Mouse (Mus musculus) hindbrain, embryonic 14.5 days (tissue): ENCODE measurements around the gene Hdhd5. TPM values are rescaled to one million over a fixed set of nuclear protein-coding genes. Genes with fewer than 3 reads are reported as not detected.

ENCODE experiments used
- ATAC-seq: fragments of 200-750 bp; cut with Nextera tagmentation; 2 replicates; pipeline ENCODE4 v1.8.0; 2017; ENCODE audit warnings: moderate number of reproducible peaks, mild to moderate bottlenecking, moderate TSS enrichment, moderate library complexity; ENCODE audit not compliant: low FRiP score
- DNase-seq: peaks from one replicate; pipeline ENCODE4 v3.0.0-alpha.2; 2015; ENCODE audit warnings: low spot score
- H3K27ac ChIP-seq: fragments of 300-500 bp; sonication (generic); 2 replicates; pipeline ENCODE4 v1.5.1; 2014; ENCODE audit warnings: mild to moderate bottlenecking, moderate library complexity
- H3K27me3 ChIP-seq: fragments of 300-500 bp; sonication (generic); 2 replicates; pipeline ENCODE4 v1.6.1; 2014; ENCODE audit warnings: mild to moderate bottlenecking, low read length, mixed read lengths; ENCODE audit not compliant: control insufficient read depth, insufficient read depth
- H3K36me3 ChIP-seq: fragments of 300-500 bp; sonication (generic); replicated peaks from 2 replicates; pipeline ENCODE4 v1.6.1; 2014; ENCODE audit not compliant: control insufficient read depth, insufficient read depth
- H3K4me1 ChIP-seq: fragments of 300-500 bp; sonication (generic); replicated peaks from 2 replicates; pipeline ENCODE4 v1.6.1; 2014; ENCODE audit warnings: antibody characterized with exemption, low read length, mixed read lengths; ENCODE audit not compliant: control insufficient read depth, insufficient read depth
- H3K4me2 ChIP-seq: fragments of 300-500 bp; sonication (generic); replicated peaks from 2 replicates; pipeline ENCODE4 v1.6.1; 2014; ENCODE audit warnings: mild to moderate bottlenecking, moderate library complexity
- H3K4me3 ChIP-seq: fragments of 300-500 bp; sonication (generic); replicated peaks from 2 replicates; pipeline ENCODE4 v1.5.1; 2014; ENCODE audit warnings: mild to moderate bottlenecking, low read length
- H3K9ac ChIP-seq: fragments of 300-500 bp; sonication (generic); 2 replicates; pipeline ENCODE4 v1.6.1; 2014
- H3K9me3 ChIP-seq: fragments of 300-500 bp; sonication (generic); 2 replicates; pipeline ENCODE4 v1.6.1; 2016; ENCODE audit warnings: low read length; ENCODE audit not compliant: control insufficient read depth
- WGBS: fragments of 180-500 bp; shearing (Covaris S2); extraction: QIAGEN DNeasy Blood & Tissue Kit; methylation state at CpG from one replicate; pipeline ENCODE4 v1.1.7; 2014; 5-methylcytosine and 5-hydroxymethylcytosine counted together
- polyA plus RNA-seq: library from polyadenylated mRNA; unstranded; fragments of >200 nt; fragmentation: Nextera tagmentation; extraction: Ambion mirVana; gene quantifications from 2 replicates; pipeline ENCODE4 v1.2.1, GENCODE M21; 2014

The Hdhd5 gene
- polyA plus RNA-seq, 1 experiment from 2014 or later: 13.4 TPM

DNA sequence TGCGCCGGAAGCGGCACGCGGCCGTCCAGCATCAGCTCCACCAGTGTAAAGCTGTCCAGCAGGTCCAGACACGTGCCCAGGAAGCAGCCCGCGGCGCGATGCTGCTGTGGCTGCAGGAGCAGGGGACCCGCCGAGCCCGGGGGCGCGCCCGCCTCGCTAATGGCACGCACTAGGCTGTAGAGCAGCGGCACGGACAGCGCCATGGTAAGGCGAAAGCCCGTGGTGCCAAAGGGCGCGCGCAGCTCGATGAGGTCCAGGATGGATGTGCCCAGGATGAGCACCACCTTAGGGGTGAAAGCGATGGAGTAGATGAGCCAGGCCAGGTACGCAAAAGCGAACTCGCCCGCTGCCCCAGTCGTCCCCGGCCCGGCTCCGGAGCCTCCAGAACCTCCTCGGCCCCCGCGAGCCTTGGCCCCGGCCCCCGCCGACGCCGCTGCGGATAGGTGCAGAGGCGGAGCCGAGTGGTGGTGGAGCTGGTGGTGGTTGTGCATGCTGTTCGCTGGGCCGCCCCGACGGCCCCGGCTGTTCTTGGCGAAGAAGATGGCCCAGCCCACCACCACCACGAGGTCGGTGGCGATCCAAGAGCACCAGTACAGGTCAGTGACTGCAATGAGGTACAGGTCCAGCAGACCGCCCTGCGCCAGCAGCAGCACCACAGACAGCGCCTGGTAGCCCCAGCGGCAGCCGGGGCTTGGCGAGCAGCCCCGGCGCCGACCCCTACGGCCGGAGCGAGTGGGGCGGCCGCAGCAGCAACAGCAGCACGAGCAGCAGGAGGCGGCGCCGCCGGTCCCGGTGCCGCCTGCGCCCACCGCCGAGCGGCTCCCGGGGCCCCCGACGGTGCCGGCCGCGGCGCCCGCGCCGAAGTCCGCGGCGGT is 38.4 kb downstream of the Hdhd5 start:
- ATAC-seq (peak; percentile 17), DNase-seq (peak; percentile 29)
- Histone ChIP-seq H3K9me3 (no peaks in the 10 kb centered on the region), H3K4me2 (peak overlapping the region; percentile 70), H3K4me1 (peaks cover 43% of the 10 kb centered on the region), H3K27ac (peak overlapping the region; percentile 96), H3K36me3 (no peaks in the 10 kb centered on the region), H3K9ac (peak overlapping the region; percentile 85), H3K4me3 (peak overlapping the region; percentile 81), H3K27me3 (no peaks in the 10 kb centered on the region)
- under 1% methylated on average over 90 of the region's 95 CpGs for WGBS

DNA sequence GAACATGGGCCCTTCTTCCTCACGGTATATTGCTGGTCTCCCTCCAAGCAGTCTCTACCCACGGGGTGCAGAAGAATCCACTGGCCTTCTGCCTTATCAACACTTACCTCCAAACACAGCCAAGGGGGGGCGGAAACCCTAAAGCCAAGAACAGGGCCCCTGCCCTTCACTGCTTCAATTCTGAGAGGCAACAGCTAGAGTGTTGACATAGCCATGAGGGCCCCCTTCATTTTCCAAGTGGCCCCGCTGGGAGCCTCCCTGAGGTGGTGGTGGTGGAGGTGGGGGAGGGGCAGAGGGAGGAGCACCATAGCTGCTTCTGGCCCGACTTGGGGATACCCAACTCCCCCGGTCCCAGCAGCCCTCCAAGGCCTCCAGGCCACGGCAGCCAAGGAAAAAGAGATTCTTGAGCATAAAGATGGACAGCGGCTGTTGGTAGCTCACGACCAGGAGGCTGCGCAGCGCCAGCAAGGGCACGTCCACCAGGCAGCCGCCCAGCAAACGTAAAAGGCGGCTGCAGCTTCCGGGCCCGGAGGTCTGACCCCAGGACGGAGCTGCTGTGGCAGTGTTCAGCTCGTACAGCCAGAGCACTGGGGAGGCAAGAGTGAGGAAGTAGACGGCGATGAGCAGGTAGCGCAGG is 39.1 kb downstream of the Hdhd5 start:
- Histone ChIP-seq H3K9me3 (no peaks in the 10 kb centered on the region), H3K4me2 (peak overlapping the region; percentile 70), H3K9ac (peak overlapping the region; percentile 85), H3K27me3 (no peaks in the 10 kb centered on the region), H3K27ac (no peak overlapping the region), H3K36me3 (no peaks in the 10 kb centered on the region), H3K4me1 (peaks cover 43% of the 10 kb centered on the region), H3K4me3 (peak overlapping the region; percentile 81)
- DNase-seq (no peak), ATAC-seq (no peak)
- WGBS: 10% methylated on average over 22 of the region's 22 CpGs

DNA sequence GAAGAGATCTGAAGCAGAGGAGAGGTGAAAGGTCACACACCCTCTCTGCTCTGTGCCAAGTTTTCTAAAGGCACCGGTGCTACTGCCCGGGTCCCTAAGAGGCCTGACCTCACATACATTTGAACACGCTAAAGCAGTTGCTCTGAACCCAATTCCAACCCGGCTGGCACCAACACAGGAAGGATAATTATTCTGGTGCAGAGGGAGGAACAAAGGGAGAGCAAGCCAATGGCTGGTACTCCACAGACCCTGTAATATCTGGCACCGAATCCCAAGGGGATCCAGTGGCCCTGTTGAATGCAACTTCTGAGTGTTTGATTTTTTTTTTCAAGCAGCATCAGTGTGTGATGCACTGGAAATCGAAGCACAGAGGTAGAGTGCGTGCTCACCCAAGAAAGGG is 40.1 kb downstream of the Hdhd5 start:
- H3K4me1 ChIP-seq: peaks cover 36% of the 10 kb centered on the region
- H3K36me3 ChIP-seq: no peaks in the 10 kb centered on the region
- peak overlapping the region; percentile 70 for H3K4me2 ChIP-seq
- no peak for DNase-seq
- H3K9ac ChIP-seq: peak overlapping the region; percentile 85; the same call in 1 of the 2 replicates
- no peak for ATAC-seq
- no peaks in the 10 kb centered on the region for H3K9me3 ChIP-seq
- H3K4me3 ChIP-seq: peak overlapping the region; percentile 81
- no peaks in the 10 kb centered on the region for H3K27me3 ChIP-seq
- H3K27ac ChIP-seq: no peak overlapping the region
- WGBS: 33% methylated on average over 7 of the region's 7 CpGs

DNA sequence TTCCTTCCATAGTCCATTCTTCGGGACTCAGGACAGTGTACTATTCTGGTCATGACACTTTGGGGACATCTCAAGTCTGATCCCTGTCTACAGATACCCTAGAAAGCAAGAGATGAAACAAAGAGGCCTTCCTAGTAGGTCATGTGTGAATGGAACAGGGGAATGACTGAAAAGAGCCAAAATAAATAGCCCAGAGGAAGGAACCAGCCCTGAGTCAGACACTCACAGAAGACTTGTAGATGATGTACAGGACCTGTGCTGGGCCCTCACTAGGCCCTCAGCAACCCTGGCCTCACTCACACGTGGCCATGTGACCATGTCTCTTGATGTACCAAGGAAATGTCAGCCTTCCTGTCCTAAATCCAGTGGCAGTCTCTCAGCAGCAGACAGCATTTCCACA is 41.7 kb downstream of the Hdhd5 start:
- H3K4me3 ChIP-seq: no peak overlapping the region
- no peak for ATAC-seq
- H3K27ac ChIP-seq: no peak overlapping the region
- H3K4me2 ChIP-seq: 0 out of 2 replicates have a peak overlapping the region, but pooled peaks have one; percentile 70
- DNase-seq: no peak
- no peaks in the 10 kb centered on the region for H3K27me3 ChIP-seq
- no peak overlapping the region for H3K9ac ChIP-seq
- H3K36me3 ChIP-seq: no peaks in the 10 kb centered on the region
- H3K9me3 ChIP-seq: no peaks in the 10 kb centered on the region
- H3K4me1 ChIP-seq: peaks cover 36% of the 10 kb centered on the region
- 64% methylated on average over 2 of the region's 2 CpGs for WGBS

DNA sequence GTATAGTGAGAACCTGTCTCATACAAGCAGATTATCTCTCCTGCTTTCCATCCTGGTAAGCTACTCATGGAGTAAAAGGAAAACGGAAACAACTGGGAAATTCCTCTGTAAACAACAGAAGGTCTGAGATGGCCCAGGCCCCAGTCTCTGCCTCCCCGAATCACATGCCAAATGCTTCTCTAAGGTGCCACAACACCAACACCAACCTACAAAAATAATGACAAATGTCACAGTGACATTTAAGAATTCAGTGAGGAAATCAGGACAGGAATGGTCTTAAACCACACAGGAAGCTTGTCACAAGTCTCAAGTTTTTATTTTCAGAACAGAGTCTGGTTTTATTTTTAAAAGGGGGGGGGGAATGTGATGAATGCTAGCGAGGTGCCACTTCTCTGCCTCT is 42.5 kb downstream of the Hdhd5 start:
- H3K27ac ChIP-seq: no peak overlapping the region
- H3K36me3 ChIP-seq: no peaks in the 10 kb centered on the region
- H3K27me3 ChIP-seq: no peaks in the 10 kb centered on the region
- no peak overlapping the region for H3K4me3 ChIP-seq
- DNase-seq: no peak
- WGBS: 87% methylated on average over 3 of the region's 3 CpGs
- no peak overlapping the region for H3K4me2 ChIP-seq
- H3K4me1 ChIP-seq: peaks cover 36% of the 10 kb centered on the region
- no peak overlapping the region for H3K9ac ChIP-seq
- ATAC-seq: no peak
- H3K9me3 ChIP-seq: no peaks in the 10 kb centered on the region

DNA sequence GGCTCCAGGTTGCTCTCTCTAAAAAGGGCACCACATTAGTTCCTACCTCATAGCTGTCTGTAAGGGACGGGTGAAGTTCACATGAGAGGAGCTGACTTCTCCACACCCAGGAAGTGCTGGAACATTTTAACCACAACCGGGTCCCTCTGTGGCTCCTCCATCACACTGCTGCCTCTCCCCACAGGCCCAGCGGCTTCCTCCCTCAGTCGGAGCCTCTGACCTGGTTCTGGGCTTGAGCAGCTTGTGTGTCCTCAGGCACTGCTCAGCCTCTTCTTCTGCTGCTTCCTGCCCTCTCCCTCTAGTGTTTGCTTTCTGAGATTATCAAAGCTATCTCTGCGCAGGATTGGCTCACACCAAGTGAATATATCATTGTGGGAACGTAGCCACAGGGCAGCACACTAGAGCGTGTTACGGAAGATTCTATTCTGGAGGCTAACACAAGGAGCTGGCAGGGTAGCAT is 45.0 kb downstream of the Hdhd5 start:
- Histone ChIP-seq H3K4me3 (no peak overlapping the region), H3K4me2 (no peak overlapping the region)

DNA sequence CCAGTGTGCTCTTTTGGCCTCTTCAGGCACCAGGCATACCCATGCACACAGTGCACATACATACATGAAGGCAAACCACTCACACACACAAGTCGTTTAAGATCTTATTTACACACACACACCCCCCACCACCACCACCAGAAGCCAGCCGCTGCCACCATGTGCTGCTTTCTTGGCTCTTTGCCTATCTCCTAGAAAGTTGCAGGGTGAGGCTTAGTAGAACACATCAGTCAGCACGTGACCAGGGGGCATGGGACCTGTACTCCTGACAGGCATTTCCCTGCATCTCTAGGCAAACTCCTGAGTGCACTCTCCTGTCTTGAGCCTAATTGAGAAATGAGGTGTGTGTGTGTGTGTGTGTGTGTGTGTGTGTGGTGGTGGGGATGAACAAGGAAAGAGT is 46.1 kb downstream of the Hdhd5 start:
- H3K4me1 ChIP-seq: peaks cover 7% of the 10 kb centered on the region
- 82% methylated on average over 3 of the region's 3 CpGs for WGBS
- H3K9me3 ChIP-seq: no peaks in the 10 kb centered on the region
- no peak overlapping the region for H3K4me3 ChIP-seq
- ATAC-seq (no peak), DNase-seq (no peak)
- H3K27me3 ChIP-seq: no peaks in the 10 kb centered on the region
- H3K9ac ChIP-seq: no peak overlapping the region
- no peak overlapping the region for H3K4me2 ChIP-seq
- no peaks in the 10 kb centered on the region for H3K36me3 ChIP-seq
- no peak overlapping the region for H3K27ac ChIP-seq

More for the DNA sequence above, 45.0 kb downstream of the Hdhd5 start:
- Histone ChIP-seq H3K9ac (no peak overlapping the region), H3K36me3 (no peaks in the 10 kb centered on the region), H3K4me1 (peaks cover 18% of the 10 kb centered on the region), H3K9me3 (no peaks in the 10 kb centered on the region), H3K27me3 (no peaks in the 10 kb centered on the region), H3K27ac (no peak overlapping the region)
- ATAC-seq: no peak
- WGBS: 66% methylated on average over 8 of the region's 8 CpGs
- no peak for DNase-seq

DNA sequence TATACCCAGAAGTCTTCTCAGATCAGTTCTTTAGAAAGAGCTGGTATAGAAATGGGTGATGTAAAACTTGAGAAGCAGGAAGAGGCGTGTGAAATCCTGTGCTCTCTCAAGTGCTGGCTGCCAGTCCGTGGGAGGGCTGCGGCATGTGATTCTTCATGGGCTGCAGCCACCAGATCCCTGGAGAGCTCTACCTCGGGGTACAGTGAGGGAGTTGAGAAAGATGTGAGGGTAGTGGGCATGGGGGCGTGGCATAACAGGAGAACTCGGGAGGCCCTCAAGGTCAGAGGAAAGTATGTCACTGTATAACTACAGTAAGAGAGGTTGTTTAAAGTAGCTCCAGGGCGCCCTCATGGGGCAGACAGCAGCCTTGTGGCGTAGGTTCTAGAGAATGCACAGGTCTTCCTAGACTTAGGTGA is 47.9 kb downstream of the Hdhd5 start:
- no peak overlapping the region for H3K9ac ChIP-seq
- H3K36me3 ChIP-seq: 0 out of 2 replicates have a peak, but pooled peaks cover 3% of the 10 kb centered on the region
- H3K4me1 ChIP-seq: no peaks in the 10 kb centered on the region
- H3K4me3 ChIP-seq: no peak overlapping the region
- H3K27ac ChIP-seq: no peak overlapping the region
- 41% methylated on average over 8 of the region's 8 CpGs for WGBS
- ATAC-seq: peak; percentile 26; the same call in 1 of the 2 replicates
- no peaks in the 10 kb centered on the region for H3K27me3 ChIP-seq
- no peaks in the 10 kb centered on the region for H3K9me3 ChIP-seq
- no peak for DNase-seq
- no peak overlapping the region for H3K4me2 ChIP-seq

DNA sequence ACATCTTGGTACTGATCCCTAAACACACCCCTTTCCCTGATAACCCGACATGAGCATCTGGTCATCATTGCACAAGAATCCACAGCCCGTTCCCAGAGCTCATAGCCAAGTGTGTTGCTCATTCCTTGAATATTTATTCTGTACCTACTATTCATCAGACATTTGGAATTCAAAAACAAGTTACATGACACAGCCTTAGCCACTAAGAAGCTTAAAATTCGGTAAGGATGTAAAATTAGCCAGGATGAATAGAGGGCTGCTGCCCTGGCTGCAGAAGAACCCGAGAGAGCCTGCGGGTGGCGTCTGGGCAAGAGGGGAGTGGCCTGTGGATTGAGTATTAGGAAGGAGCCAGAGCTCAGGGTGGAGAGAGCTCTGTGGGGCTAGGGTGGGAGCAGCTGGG is 48.4 kb downstream of the Hdhd5 start:
- H3K4me3 ChIP-seq: no peak overlapping the region
- no peak for ATAC-seq
- 41% methylated on average over 6 of the region's 6 CpGs for WGBS

More for the DNA sequence above, 48.4 kb downstream of the Hdhd5 start:
- no peak overlapping the region for H3K9ac ChIP-seq
- H3K9me3 ChIP-seq: no peaks in the 10 kb centered on the region
- no peak overlapping the region for H3K27ac ChIP-seq
- DNase-seq: no peak
- 0 out of 2 replicates have a peak, but pooled peaks cover 3% of the 10 kb centered on the region for H3K36me3 ChIP-seq
- H3K4me1 ChIP-seq: no peaks in the 10 kb centered on the region
- no peaks in the 10 kb centered on the region for H3K27me3 ChIP-seq
- H3K4me2 ChIP-seq: no peak overlapping the region
